In genomic region chr5:77119475-77120422, GRCm38 (mm10) we compare ENCODE assay signal across 10 mouse cellular contexts. TPM values are rescaled to one million over a fixed set of nuclear protein-coding genes. Genes with fewer than 3 reads are reported as not detected.
DNase-seq lines count a peak whose midpoint lies in the region; ATAC-seq and TF ChIP-seq lines count a peak whose summit lies in the region.
"Had no signal": no experiment of that assay in that cellular context is flagged by ENCODE, and none has a peak within 500 bp of the region (broad histone marks: within the 10 kb centered on the region; RNA-seq: fewer than 3 reads in every experiment).

No protein-coding gene starts in this region.

- H3K9me3 ChIP-seq in lung, postnatal 0 days (ENCODE audit: low read length) = no peaks in the 10 kb centered on the region
- H3K9me3 ChIP-seq in stomach, embryonic 16.5 days (replicated peaks; ENCODE audit: control insufficient read depth, low read length) = no peaks in the 10 kb centered on the region
- H3K9me3 ChIP-seq in midbrain, embryonic 14.5 days (ENCODE audit: control insufficient read depth, low read length) = no peaks in the 10 kb centered on the region

- TF ChIP-seq CTCF in lung, postnatal 0 days (IDR thresholded peaks at IDR 0.05) = no peak
- TF ChIP-seq CTCF in lung, adult 2 months (IDR thresholded peaks at IDR 0.05; ENCODE audit: insufficient read depth, low read length) = no peak

- 0 out of 2 replicates have a peak, but pooled peaks have one; percentile 20 for TF ChIP-seq EP300 in lung, postnatal 0 days (IDR thresholded peaks at IDR 0.05)

- H3K4me2 ChIP-seq in lung, postnatal 0 days (replicated peaks; ENCODE audit: low read depth, low read length) = no peak overlapping the region
- no peak overlapping the region for H3K4me2 ChIP-seq in stomach, embryonic 16.5 days (ENCODE audit: low read depth, low read length)
- no peak overlapping the region for H3K4me2 ChIP-seq in midbrain, embryonic 14.5 days (ENCODE audit: low read length)

- no peak for DNase-seq in lung, postnatal 0 days (ENCODE audit: low spot score)
- no peak for DNase-seq in lung, postnatal 25 days (ENCODE audit: low spot score)
- DNase-seq in c-Kit-negative CD71-positive TER-119-positive erythroid progenitor cells, embryonic 14.5 days (ENCODE audit: low read depth, low spot score) = peak; percentile 56
- DNase-seq in liver = peak; percentile 81
- DNase-seq in midbrain, embryonic 14.5 days = no peak
- no peak for DNase-seq in lung, adult 2 months
- DNase-seq in layer of hippocampus, postnatal 36 days = no peak
- DNase-seq: right cerebral cortex, postnatal 25 days had no signal

- H3K27me3 ChIP-seq in lung, postnatal 0 days (replicated peaks; ENCODE audit: insufficient read depth, low read length) = no peaks in the 10 kb centered on the region
- H3K27me3 ChIP-seq in stomach, embryonic 16.5 days (ENCODE audit: control insufficient read depth, insufficient read depth, low read length) = no peaks in the 10 kb centered on the region
- peaks cover 57% of the 10 kb centered on the region for H3K27me3 ChIP-seq in midbrain, embryonic 14.5 days (ENCODE audit: control insufficient read depth, insufficient read depth, low read length)

- H3K4me3 ChIP-seq in lung, postnatal 0 days (ENCODE audit: low read depth, low read length) = no peak overlapping the region
- no peak overlapping the region for H3K4me3 ChIP-seq in stomach, embryonic 16.5 days (replicated peaks; ENCODE audit: low read length)
- H3K4me3 ChIP-seq in midbrain, embryonic 14.5 days (replicated peaks; ENCODE audit: low read depth, low read length) = no peak overlapping the region
- H3K4me3 ChIP-seq in lung, adult 2 months (replicated peaks; ENCODE audit: extremely low read depth, low read depth, low read length) = no peak overlapping the region

- ATAC-seq in lung, postnatal 0 days = no peak
- peak; percentile 46; the same call in 1 of the 2 replicates for ATAC-seq in stomach, embryonic 16.5 days (ENCODE audit: insufficient read depth, low FRiP score)
- ATAC-seq in midbrain, embryonic 14.5 days (ENCODE audit: low FRiP score, low TSS enrichment) = no peak
- ATAC-seq: activated CD4-positive, CD25-positive, alpha-beta regulatory T cell, adult 4 months had no signal

- peaks cover 24% of the 10 kb centered on the region; the same call in 1 of the 2 replicates for H3K4me1 ChIP-seq in lung, postnatal 0 days (ENCODE audit: insufficient read depth, low read depth, low read length)
- H3K4me1 ChIP-seq in stomach, embryonic 16.5 days (ENCODE audit: control insufficient read depth, insufficient read depth, low read length) = peaks cover 21% of the 10 kb centered on the region
- peaks cover 25% of the 10 kb centered on the region; the same call in 1 of the 2 replicates for H3K4me1 ChIP-seq in midbrain, embryonic 14.5 days (ENCODE audit: control insufficient read depth, insufficient read depth, low read length)
- peaks cover 16% of the 10 kb centered on the region for H3K4me1 ChIP-seq in lung, adult 2 months (ENCODE audit: control insufficient read depth, insufficient read depth, low read length)

- 70% methylated on average over 19 of the region's 19 CpGs for WGBS in lung, postnatal 0 days
- 74% methylated on average over 19 of the region's 19 CpGs for WGBS in stomach, embryonic 16.5 days
- 76% methylated on average over 19 of the region's 19 CpGs for WGBS in midbrain, embryonic 14.5 days
- 78% methylated on average over 19 of the region's 19 CpGs for WGBS in lung, adult 2 months

- peak overlapping the region; percentile 1; the same call in 1 of the 2 replicates for H3K27ac ChIP-seq in lung, postnatal 0 days (ENCODE audit: low read length)
- H3K27ac ChIP-seq in stomach, embryonic 16.5 days (ENCODE audit: low read length) = peak overlapping the region; percentile 21; the same call in 1 of the 2 replicates
- H3K27ac ChIP-seq in midbrain, embryonic 14.5 days (replicated peaks; ENCODE audit: low read depth, low read length) = no peak overlapping the region

- H3K9ac ChIP-seq in lung, postnatal 0 days (replicated peaks; ENCODE audit: low read depth) = no peak overlapping the region
- H3K9ac ChIP-seq in stomach, embryonic 16.5 days (ENCODE audit: low read length) = no peak overlapping the region
- H3K9ac ChIP-seq in midbrain, embryonic 14.5 days (replicated peaks; ENCODE audit: low read length) = no peak overlapping the region

- TF ChIP-seq POLR2A in lung, adult 2 months (IDR thresholded peaks at IDR 0.05; ENCODE audit: borderline replicate concordance, extremely low read depth, low read depth, low read length) = no peak

- no peaks in the 10 kb centered on the region for H3K36me3 ChIP-seq in lung, postnatal 0 days (ENCODE audit: insufficient read depth, low read length)
- no peaks in the 10 kb centered on the region for H3K36me3 ChIP-seq in stomach, embryonic 16.5 days (ENCODE audit: control insufficient read depth, insufficient read depth, low read length)
- H3K36me3 ChIP-seq in midbrain, embryonic 14.5 days (ENCODE audit: control insufficient read depth, insufficient read depth, low read length) = no peaks in the 10 kb centered on the region

RNA-seq across cellular contexts. Expression of gene Hopx, which starts 4.8 kb away (rescaled TPM):
- 49.0 and 49.5 TPM in 2 replicates for polyA plus RNA-seq in lung, postnatal 0 days (2015; fragmentation: Nextera tagmentation; extraction: Ambion mirVana)
- 6.9 and 11.2 TPM in 2 replicates for polyA plus RNA-seq in stomach, embryonic 16.5 days (2015; fragmentation: Nextera tagmentation; extraction: Ambion mirVana)
- 0.82 and 0.93 TPM in 2 replicates for polyA plus RNA-seq in midbrain, embryonic 14.5 days (2014; fragmentation: Nextera tagmentation; extraction: Ambion mirVana)
- polyA plus RNA-seq in lung, adult 2 months (2012; rRNA removed) = 592 and 698 TPM in 2 replicates
- 10 to 100 TPM; 85.0 to 92.8 TPM for total RNA-seq in layer of hippocampus, postnatal 36 days (2021)

Comparison
In these comparisons a context has a peak if more than half of its experiments do, and no peak if none do; other contexts are left out.
1. RNA of gene Hopx, which starts 4.8 kb away (polyA plus RNA-seq): 592 to 698 TPM in lung, adult 2 months; 49.0 to 49.5 TPM in lung, postnatal 0 days, 6.9 to 11.2 TPM in stomach, embryonic 16.5 days and 0.82 to 0.93 TPM in midbrain, embryonic 14.5 days; every median in the first group is over 10 times any median in the second.
2. DNase-seq: peak in c-Kit-negative CD71-positive TER-119-positive erythroid progenitor cells, embryonic 14.5 days (single experiment) and liver (single experiment); none in lung, postnatal 0 days (single experiment), lung, postnatal 25 days (single experiment), midbrain, embryonic 14.5 days (single experiment), lung, adult 2 months (single experiment) and layer of hippocampus, postnatal 36 days (0 of 2).